Mouse (Mus musculus): Measurements from ENCODE around the gene Atp2b2.

DNA sequence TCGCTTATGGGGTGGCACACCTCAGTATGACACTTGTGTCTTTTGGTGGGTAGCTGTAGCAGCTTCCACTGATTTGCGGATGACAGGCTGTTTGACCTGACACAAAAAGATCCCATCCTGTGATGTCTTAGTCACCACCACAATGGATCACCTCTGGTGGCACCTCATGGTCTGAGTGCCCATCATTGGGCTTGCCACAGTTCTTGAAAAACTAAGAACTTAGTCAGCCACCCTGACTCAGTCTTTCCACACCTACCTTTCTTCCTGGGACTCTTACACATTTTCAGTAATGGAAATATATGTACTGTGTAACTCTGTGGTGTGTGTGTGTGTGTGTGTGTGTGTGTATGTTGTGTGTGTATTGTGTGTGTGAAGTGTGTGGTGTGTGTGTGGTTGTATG, 71.5 kb downstream of the Atp2b2 start:
- no peak for TF ChIP-seq CTCF (IDR thresholded peaks at IDR 0.05; ENCODE audit: low read depth)
- no peak for TF ChIP-seq EP300 (IDR thresholded peaks at IDR 0.05; ENCODE audit: low read depth)

All from heart, postnatal 0 days (tissue).